Mouse (Mus musculus) testis, adult 2 months (tissue): ENCODE measurements around the gene Zfp239.

Experiments
- CTCF ChIP-seq: fragments of 200-500 bp; IDR thresholded peaks from 2 replicates; pipeline ENCODE4 v1.5.1; 2012; ENCODE audit warnings: low read depth, mild to moderate bottlenecking, inconsistent platforms, low read length, moderate library complexity; ENCODE audit not compliant: control insufficient read depth, insufficient read depth, insufficient replicate concordance
- POLR2A ChIP-seq: fragments of 200-500 bp; IDR thresholded peaks from 2 replicates; pipeline ENCODE4 v1.6.1; 2012; ENCODE audit warnings: low read depth, mild to moderate bottlenecking, inconsistent platforms, low read length, moderate library complexity; ENCODE audit not compliant: control insufficient read depth

- no peak for TF ChIP-seq CTCF
- TF ChIP-seq POLR2A, result no peak
Observed at GRCm38 (mm10) chr6:117907979-117908355, 46.1 kb downstream of the Zfp239 start.
